Mouse (Mus musculus) kidney, embryonic 15.5 days (tissue): ENCODE data around the gene Slc48a1. TPM values are rescaled to one million over a fixed set of nuclear protein-coding genes. Genes with fewer than 3 reads are reported as not detected.

Source experiments
- ATAC-seq: fragments of 200-750 bp; cut with Nextera tagmentation; replicated peaks from 2 replicates; pipeline ENCODE4 v1.8.0; 2017; ENCODE audit warnings: moderate TSS enrichment; ENCODE audit not compliant: low FRiP score
- H3K27ac ChIP-seq: fragments of 300-500 bp; sonication (generic); 2 replicates; pipeline ENCODE4 v1.5.1; 2015; ENCODE audit warnings: mild to moderate bottlenecking, inconsistent platforms
- H3K27me3 ChIP-seq: fragments of 300-500 bp; sonication (generic); 2 replicates; pipeline ENCODE4 v1.6.1; 2015; ENCODE audit warnings: inconsistent platforms
- H3K36me3 ChIP-seq: fragments of 300-500 bp; sonication (generic); 2 replicates; pipeline ENCODE4 v1.6.1; 2015; ENCODE audit warnings: inconsistent platforms
- H3K4me1 ChIP-seq: fragments of 300-500 bp; sonication (generic); 2 replicates; pipeline ENCODE4 v1.6.1; 2015; ENCODE audit warnings: inconsistent platforms
- H3K4me2 ChIP-seq: fragments of 300-500 bp; sonication (generic); 2 replicates; pipeline ENCODE4 v1.6.1; 2015; ENCODE audit warnings: moderate library complexity, mild to moderate bottlenecking, inconsistent platforms
- H3K4me3 ChIP-seq: fragments of 300-500 bp; sonication (generic); replicated peaks from 2 replicates; pipeline ENCODE4 v1.5.1; 2015; ENCODE audit warnings: mild to moderate bottlenecking, inconsistent platforms
- H3K9ac ChIP-seq: fragments of 300-500 bp; sonication (generic); 2 replicates; pipeline ENCODE4 v1.6.1; 2015; ENCODE audit warnings: mild to moderate bottlenecking, inconsistent platforms
- H3K9me3 ChIP-seq: fragments of 300-500 bp; sonication (generic); replicated peaks from 2 replicates; pipeline ENCODE4 v1.6.1; 2016; ENCODE audit warnings: inconsistent platforms
- WGBS: fragments of 180-500 bp; shearing (Covaris S2); methylation state at CpG from one replicate; pipeline ENCODE4 v1.1.7; 2015; ENCODE audit warnings: mixed read lengths; 5-methylcytosine and 5-hydroxymethylcytosine counted together
- polyA plus RNA-seq: library from polyadenylated mRNA; unstranded; fragments of >200 nt; fragmentation: Nextera tagmentation; extraction: Ambion mirVana; gene quantifications from 2 replicates; pipeline ENCODE4 v1.2.1, GENCODE M21; 2015

Slc48a1 gene
- polyA plus RNA-seq, 1 experiment from 2014 or later = 58.8 TPM

DNA sequence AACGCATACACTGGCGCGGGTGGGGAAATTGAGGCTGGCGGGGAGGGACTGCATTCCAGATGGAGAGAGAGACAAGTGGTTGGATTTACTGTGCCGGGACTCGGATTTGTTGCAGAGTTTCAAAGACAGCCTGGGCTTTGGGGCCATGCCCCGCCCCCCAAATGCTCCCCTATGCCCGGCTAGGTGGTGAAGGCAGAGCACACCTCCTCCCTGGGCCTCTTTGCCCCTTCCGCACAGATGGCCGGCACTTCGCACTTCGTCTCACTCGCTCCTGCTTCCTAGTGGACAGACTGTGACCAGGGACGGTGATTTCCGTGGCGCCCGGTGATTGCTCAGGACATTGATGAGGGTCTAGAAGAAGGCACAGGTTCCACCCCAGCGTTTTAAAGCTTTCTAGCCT, 10.1 kb upstream of the Slc48a1 start:
- H3K4me1 ChIP-seq = peaks cover 89% of the 10 kb centered on the region

DNA sequence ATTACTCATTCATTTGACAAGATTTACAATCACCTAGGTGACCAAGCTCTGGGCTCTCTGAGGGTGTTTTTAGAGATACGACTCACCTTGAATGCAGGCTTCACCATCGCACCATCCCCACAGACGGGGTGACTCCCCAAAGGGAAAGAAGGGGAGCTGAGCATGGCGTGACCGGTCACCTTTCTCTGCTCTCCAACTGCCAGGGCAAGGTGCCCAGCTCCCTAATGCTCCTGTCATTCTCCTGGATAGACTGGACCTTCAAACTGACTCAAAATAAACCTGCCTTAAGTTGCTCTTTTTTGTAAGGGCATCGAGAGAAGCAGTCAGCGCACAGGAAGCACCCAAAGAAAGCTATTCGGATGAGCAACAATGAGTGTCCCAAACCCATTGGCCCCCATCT, 8.0 kb upstream of the Slc48a1 start:
- WGBS = 80% methylated on average over 8 of the region's 8 CpGs
- Histone ChIP-seq H3K4me3 (no peak overlapping the region), H3K27ac (no peak overlapping the region), H3K36me3 (no peaks in the 10 kb centered on the region), H3K27me3 (peaks cover 14% of the 10 kb centered on the region; the same call in 1 of the 2 replicates), H3K4me2 (no peak overlapping the region), H3K4me1 (peaks cover 88% of the 10 kb centered on the region), H3K9me3 (no peaks in the 10 kb centered on the region), H3K9ac (no peak overlapping the region)
- no peak for ATAC-seq

More for the DNA sequence above, 10.1 kb upstream of the Slc48a1 start:
- Histone ChIP-seq H3K9ac (peak overlapping the region; percentile 51), H3K27me3 (peaks cover 14% of the 10 kb centered on the region; the same call in 1 of the 2 replicates), H3K27ac (peak overlapping the region; percentile 87), H3K9me3 (no peaks in the 10 kb centered on the region), H3K4me3 (peak overlapping the region; percentile 54), H3K4me2 (peak overlapping the region; percentile 96), H3K36me3 (peaks cover 4% of the 10 kb centered on the region; the same call in 1 of the 2 replicates)
- WGBS = under 1% methylated on average over 18 of the region's 18 CpGs
- peak; percentile 30; the same call in 1 of the 2 replicates for ATAC-seq

DNA sequence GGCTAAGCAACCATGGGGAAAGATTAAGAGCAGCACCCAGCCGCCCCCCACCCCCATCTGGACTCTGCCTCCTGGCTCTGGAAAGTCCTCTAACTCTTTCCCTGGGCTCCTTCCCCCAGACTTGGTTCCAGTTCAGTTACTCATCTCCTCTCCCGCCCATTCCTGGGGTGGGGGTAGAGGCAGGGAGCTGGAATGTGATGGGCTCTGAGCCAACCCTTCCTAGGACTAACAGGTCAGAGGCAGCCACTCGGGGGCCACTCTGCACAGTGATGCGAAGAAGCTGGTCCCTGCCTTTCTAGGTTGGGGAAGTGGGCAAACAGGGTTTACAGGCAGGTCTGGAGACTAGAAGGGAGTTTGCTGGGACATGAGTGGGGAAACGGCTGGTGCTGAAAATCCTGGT, 5.2 kb upstream of the Slc48a1 start:
- WGBS = 4% methylated on average over 5 of the region's 5 CpGs
- Histone ChIP-seq H3K4me1 (peaks cover 80% of the 10 kb centered on the region), H3K4me2 (peak overlapping the region; percentile 47), H3K9ac (0 out of 2 replicates have a peak overlapping the region, but pooled peaks have one; percentile 21), H3K27ac (peak overlapping the region; percentile 98), H3K27me3 (peaks cover 12% of the 10 kb centered on the region; the same call in 1 of the 2 replicates), H3K9me3 (no peaks in the 10 kb centered on the region), H3K36me3 (no peaks in the 10 kb centered on the region), H3K4me3 (no peak overlapping the region)
- peak; percentile 94 for ATAC-seq

DNA sequence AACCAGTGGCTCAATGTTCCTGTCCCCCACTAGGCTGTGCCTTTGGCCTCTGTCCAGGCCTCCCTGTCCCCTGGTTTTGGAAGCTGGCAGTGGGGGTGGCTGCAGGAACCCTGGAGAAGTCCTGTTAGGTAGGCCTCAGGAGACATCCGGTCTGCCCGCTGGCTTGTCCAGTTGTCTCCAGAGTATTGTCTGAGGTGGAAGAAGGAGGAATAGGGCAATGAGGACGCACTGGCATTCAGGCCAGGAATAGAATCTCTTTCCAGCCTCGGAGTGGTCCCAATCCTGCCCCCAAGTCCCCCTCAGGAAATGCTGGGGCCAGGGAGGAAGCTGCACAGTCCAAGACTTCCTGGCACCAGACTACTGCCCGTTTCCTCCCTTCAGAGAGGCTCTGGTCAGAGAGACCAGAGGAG, 4.4 kb upstream of the Slc48a1 start:
- Histone ChIP-seq H3K4me3 (no peak overlapping the region), H3K4me2 (peak overlapping the region; percentile 47), H3K27ac (peak overlapping the region; percentile 98), H3K36me3 (no peaks in the 10 kb centered on the region), H3K4me1 (peaks cover 79% of the 10 kb centered on the region), H3K27me3 (0 out of 2 replicates have a peak, but pooled peaks cover 8% of the 10 kb centered on the region), H3K9ac (peak overlapping the region; percentile 17; the same call in 1 of the 2 replicates), H3K9me3 (no peaks in the 10 kb centered on the region)
- 62% methylated on average over 5 of the region's 5 CpGs for WGBS
- ATAC-seq = 0 out of 2 replicates have a peak, but pooled peaks have one; percentile 2

DNA sequence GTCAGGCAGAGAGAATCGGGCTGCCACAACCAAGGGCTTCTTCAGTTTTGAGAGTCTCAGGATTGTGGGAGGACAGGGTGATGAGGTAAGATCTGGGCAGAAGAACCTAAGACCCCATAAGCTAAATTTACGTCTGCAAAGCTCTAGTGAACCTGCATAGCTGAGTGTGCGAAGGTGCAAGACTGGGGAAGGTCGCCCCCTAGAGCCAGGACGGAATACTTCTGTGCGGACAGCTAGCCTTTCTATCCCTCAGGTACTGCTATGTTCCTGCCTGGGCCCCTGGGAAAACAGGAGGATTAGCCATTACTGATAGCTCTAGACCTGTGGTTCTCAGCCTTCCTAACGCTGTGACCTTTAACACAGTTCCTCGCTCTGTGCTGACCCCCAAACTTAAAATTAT, 1.8 kb upstream of the Slc48a1 start:
- H3K27me3 ChIP-seq = no peaks in the 10 kb centered on the region
- WGBS = 9% methylated on average over 8 of the region's 8 CpGs
- no peak for ATAC-seq
- H3K9me3 ChIP-seq = no peaks in the 10 kb centered on the region
- peak overlapping the region; percentile 41; the same call in 1 of the 2 replicates for H3K27ac ChIP-seq
- no peak overlapping the region for H3K4me2 ChIP-seq
- H3K4me1 ChIP-seq = peaks cover 78% of the 10 kb centered on the region
- no peak overlapping the region for H3K4me3 ChIP-seq
- H3K9ac ChIP-seq = 0 out of 2 replicates have a peak overlapping the region, but pooled peaks have one; percentile 23
- no peaks in the 10 kb centered on the region for H3K36me3 ChIP-seq

DNA sequence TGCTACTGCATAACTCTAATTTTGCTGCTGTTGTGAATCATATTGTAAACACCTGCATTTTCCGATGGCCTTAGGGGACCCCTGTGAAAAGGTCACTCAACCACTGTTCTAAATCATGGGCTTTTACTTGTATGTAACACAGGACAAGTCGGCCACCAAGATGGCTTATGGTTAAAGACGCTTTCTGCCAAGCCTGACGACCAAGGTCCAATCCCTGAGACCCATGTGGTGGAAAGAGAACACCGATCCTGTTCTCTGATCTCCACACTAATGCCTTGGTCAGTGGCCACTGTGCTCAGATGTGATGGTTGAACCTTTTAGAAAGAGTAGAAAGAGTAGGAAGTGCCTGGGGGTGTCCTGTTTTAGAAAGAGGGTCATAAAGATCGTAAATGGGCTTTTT, 1.4 kb upstream of the Slc48a1 start:
- Histone ChIP-seq H3K27me3 (no peaks in the 10 kb centered on the region), H3K4me1 (peaks cover 79% of the 10 kb centered on the region), H3K36me3 (no peaks in the 10 kb centered on the region), H3K4me3 (no peak overlapping the region), H3K9me3 (no peaks in the 10 kb centered on the region), H3K4me2 (no peak overlapping the region), H3K9ac (no peak overlapping the region), H3K27ac (0 out of 2 replicates have a peak overlapping the region, but pooled peaks have one; percentile 1)
- 67% methylated on average over 6 of the region's 6 CpGs for WGBS
- ATAC-seq = no peak

DNA sequence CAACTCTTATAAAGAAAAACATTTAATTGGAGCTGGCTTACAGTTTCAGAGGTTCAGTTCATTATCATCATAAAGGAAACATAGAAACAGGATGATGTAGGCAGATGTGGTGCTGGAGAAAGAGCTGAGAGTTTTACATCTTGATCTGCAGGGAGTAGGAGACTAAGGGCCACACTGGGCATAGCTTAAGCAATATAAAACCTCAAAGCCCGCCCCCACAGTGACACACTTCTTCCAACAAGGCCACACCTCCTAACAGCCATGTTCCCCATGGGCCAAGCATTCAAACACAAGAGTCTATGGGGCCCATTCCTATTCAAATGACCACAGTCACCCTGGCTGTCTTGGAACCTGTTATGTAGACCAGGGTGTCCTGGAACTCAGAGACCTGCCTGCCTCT, 1.3 kb downstream of the Slc48a1 start:
- Histone ChIP-seq H3K4me1 (peaks cover 75% of the 10 kb centered on the region), H3K36me3 (no peaks in the 10 kb centered on the region), H3K9me3 (no peaks in the 10 kb centered on the region), H3K4me2 (no peak overlapping the region), H3K9ac (no peak overlapping the region), H3K27ac (peak overlapping the region; percentile 76; the same call in 1 of the 2 replicates), H3K27me3 (0 out of 2 replicates have a peak, but pooled peaks cover 1% of the 10 kb centered on the region), H3K4me3 (no peak overlapping the region)
- no peak for ATAC-seq
- WGBS = 79% methylated on average over 1 of the region's 1 CpGs

DNA sequence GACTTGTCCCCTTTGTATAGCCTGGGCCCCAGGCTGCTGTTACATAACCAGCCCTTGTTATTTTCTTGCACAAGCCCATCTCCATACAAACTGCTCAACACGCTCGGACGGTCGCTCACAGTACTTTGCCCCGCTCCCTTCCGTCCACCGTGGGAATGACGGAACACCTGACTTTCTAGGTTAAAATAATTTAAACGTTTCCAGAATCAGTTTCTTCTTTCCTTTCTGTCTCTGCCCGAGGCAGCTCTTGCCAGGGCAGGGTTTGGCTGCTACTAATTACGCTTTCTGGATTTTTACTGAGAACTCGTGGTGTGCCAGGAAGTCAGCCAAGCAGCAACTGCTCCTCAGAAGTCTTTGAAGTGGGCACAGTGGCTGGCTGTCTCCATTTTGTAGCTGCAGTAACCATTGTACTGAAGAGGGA, 2.3 kb downstream of the Slc48a1 start:
- H3K9me3 ChIP-seq = no peaks in the 10 kb centered on the region
- no peak overlapping the region for H3K4me2 ChIP-seq
- H3K4me3 ChIP-seq = no peak overlapping the region
- H3K36me3 ChIP-seq = no peaks in the 10 kb centered on the region
- H3K9ac ChIP-seq = no peak overlapping the region
- H3K27me3 ChIP-seq = peaks cover 6% of the 10 kb centered on the region; the same call in 1 of the 2 replicates
- ATAC-seq = no peak
- H3K4me1 ChIP-seq = peaks cover 71% of the 10 kb centered on the region
- peak overlapping the region; percentile 76 for H3K27ac ChIP-seq
- 43% methylated on average over 12 of the region's 12 CpGs for WGBS

DNA sequence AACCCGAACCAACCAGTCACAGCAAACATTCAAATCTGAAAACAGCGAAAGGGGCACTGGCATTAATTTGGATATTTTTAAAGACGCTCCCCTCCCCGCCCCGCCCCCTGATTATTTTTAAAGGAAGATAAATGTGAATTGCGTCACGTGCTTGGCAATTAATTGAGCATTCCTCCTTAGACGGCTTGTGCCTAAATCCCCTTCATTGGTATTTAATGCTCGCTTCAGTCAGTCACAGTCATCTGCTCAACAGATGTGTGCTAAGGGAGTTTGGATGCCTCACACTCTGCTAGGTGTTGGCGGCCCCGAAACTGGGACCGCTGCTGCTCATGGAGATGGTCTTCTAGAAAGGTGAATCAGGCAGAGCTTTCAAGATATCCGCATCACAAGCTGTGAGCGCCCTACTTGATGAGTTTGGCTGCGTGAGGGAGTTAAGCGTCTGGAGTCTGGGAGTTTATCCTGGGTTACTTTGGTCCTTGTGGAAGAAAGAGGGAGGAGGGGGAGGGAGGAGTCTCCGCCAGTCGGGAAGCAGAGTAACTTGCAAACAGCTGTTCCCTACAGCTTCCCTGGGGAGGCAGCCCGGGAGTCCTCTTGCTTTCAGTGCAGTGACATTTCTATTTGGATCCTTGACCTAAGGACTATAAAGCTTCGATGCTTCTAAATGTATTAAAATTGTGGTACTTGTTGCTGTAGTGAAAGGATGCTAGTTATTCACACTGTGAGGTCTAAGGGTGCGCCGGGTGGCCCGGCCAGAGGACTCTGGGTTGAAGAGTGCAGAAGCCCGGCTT, 3.8 kb downstream of the Slc48a1 start:
- Histone ChIP-seq H3K4me1 (peaks cover 75% of the 10 kb centered on the region), H3K36me3 (no peaks in the 10 kb centered on the region), H3K9ac (no peak overlapping the region), H3K27me3 (peaks cover 6% of the 10 kb centered on the region; the same call in 1 of the 2 replicates), H3K27ac (peak overlapping the region; percentile 87), H3K4me3 (peak overlapping the region; percentile 22; the same call in 1 of the 2 replicates), H3K4me2 (peak overlapping the region; percentile 47), H3K9me3 (no peaks in the 10 kb centered on the region)
- peak; percentile 12 for ATAC-seq
- WGBS = 12% methylated on average over 24 of the region's 24 CpGs

DNA sequence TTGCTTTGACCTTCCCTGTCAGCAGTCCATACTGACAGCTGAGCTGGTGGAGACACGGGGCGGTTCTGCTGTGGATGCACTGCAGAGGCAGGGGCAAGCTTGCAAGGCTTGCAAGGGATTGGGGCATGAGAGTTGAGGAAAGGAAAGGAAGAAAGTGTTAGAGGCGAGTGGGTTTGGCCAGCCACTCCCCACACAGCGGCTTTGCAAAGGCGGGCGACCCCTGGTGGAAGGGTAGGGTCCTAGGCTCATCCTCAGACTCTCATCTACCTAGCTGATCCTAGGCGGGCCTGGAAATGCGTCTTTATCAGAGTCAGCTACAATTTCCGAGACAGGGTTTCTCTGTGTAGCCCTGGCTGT, 4.4 kb downstream of the Slc48a1 start:
- H3K4me3 ChIP-seq = peak overlapping the region; percentile 22; the same call in 1 of the 2 replicates
- H3K4me2 ChIP-seq = peak overlapping the region; percentile 47
- H3K27me3 ChIP-seq = peaks cover 6% of the 10 kb centered on the region; the same call in 1 of the 2 replicates
- H3K27ac ChIP-seq = peak overlapping the region; percentile 87
- no peak overlapping the region for H3K9ac ChIP-seq
- no peaks in the 10 kb centered on the region for H3K36me3 ChIP-seq
- no peaks in the 10 kb centered on the region for H3K9me3 ChIP-seq
- peak; percentile 37 for ATAC-seq
- peaks cover 79% of the 10 kb centered on the region for H3K4me1 ChIP-seq
- 4% methylated on average over 9 of the region's 9 CpGs for WGBS

DNA sequence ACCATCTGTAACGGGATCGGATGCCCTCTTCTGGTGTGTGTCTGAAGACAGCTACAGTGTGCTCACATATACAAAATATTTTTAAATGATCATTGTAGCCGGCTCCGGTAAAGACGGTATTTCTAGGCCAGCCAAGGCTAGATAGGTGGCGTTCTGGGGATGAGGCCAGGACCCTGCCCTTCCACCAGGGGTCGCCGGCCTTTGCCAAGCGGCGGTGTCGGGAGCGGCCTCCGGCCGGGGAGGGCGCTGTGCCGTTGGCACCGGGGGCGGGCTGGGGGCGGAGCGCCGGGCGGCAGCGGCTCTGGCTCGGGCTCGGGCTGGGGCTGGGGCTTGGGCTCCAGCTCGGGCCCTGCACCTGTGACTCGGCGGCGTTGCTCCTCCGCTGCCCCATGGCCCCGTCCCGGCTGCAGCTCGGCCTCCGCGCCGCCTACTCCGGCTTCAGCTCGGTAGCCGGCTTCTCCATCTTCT, 5.8 kb downstream of the Slc48a1 start:
- ATAC-seq = peak; percentile 80
- Histone ChIP-seq H3K4me1 (peaks cover 81% of the 10 kb centered on the region), H3K4me2 (peak overlapping the region; percentile 85), H3K4me3 (peak overlapping the region; percentile 76), H3K27me3 (peaks cover 6% of the 10 kb centered on the region; the same call in 1 of the 2 replicates), H3K36me3 (no peaks in the 10 kb centered on the region), H3K9ac (peak overlapping the region; percentile 86), H3K9me3 (no peaks in the 10 kb centered on the region), H3K27ac (peak overlapping the region; percentile 72)
- 3% methylated on average over 39 of the region's 39 CpGs for WGBS

DNA sequence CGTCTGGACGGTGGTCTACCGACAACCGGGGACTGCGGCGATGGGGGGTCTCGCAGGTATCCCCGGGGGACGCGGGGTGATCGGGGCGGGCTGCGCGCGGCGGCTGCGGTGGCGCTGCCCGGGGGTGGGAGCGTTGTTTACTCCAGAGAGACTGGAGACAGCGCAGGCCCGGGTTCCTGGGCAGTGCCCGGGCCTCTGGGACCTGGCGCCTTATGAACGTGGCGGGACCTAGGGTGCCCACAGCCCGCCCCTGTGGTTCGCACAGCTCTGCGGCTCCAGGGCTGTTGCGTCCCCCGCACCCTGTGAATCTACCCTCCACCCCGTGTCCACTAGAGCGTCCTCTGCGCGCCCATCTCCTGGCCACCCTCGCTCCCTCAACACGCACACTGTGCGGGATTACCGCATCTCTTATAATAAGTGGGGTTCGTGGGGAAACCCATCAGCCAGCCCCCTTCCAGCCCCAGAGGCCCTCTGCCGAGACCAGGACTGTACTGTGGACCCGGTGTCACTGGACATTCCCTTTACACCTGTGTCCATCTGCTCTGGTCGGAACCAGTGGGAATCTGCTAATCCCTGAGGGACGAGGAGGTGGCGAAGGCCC, 6.3 kb downstream of the Slc48a1 start:
- Histone ChIP-seq H3K4me3 (peak overlapping the region; percentile 76), H3K9me3 (no peaks in the 10 kb centered on the region), H3K27me3 (peaks cover 6% of the 10 kb centered on the region; the same call in 1 of the 2 replicates), H3K36me3 (no peaks in the 10 kb centered on the region), H3K9ac (peak overlapping the region; percentile 86), H3K4me1 (peaks cover 80% of the 10 kb centered on the region), H3K27ac (peak overlapping the region; percentile 72), H3K4me2 (peak overlapping the region; percentile 85)
- 7% methylated on average over 41 of the region's 45 CpGs for whole genome bisulfite sequencing
- peak; percentile 64 for ATAC-seq
